Mouse (Mus musculus): ENCODE data around the gene Tbcel. TPM values are rescaled to one million over a fixed set of nuclear protein-coding genes. Genes with fewer than 3 reads are reported as not detected.

Gene Tbcel
- total and polyA plus RNA-seq, 3 experiments = 13.8 to 39.8 (median 20.4) TPM

DNA sequence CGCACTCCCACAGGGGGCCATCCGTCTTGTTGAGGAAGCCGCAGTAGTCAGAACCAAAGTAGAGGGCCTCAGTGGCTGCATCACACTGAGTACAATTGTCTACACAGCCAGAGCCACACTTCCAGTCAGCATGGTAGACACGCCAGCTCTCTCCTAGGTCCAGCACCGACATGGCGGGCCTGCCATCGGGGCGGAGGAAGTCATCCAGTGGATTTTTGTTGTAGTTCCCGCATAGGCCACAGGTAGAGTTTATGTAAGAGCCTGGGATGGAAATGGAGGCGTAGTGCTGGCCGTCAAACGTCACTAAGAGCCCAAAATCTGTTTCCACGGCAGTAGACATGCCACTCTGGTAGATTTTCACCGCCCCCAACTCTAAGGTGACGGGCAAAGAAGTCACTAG, 130.0 kb downstream of the Tbcel start:
- H3K4me1 ChIP-seq (ENCODE audit: control insufficient read depth in 1 of 2, insufficient read depth in 2 of 2, low read length in 2 of 2) = no peaks in the 10 kb centered on the region
- H3K9me3 ChIP-seq (replicated peaks; ENCODE audit: insufficient read depth, low read length) = no peaks in the 10 kb centered on the region
- no peak overlapping the region for H3K4me3 ChIP-seq (ENCODE audit: control insufficient read depth in 1 of 2, insufficient read depth in 1 of 2, low read depth in 2 of 2, low read length in 2 of 2)
- TF ChIP-seq GABPA (IDR thresholded peaks at IDR 0.05; ENCODE audit: low read depth, low read length) = no peak
- TF ChIP-seq SIN3A (IDR thresholded peaks at IDR 0.05; ENCODE audit: low read length) = no peak
- no peak for TF ChIP-seq USF2 (IDR thresholded peaks at IDR 0.05; ENCODE audit: borderline replicate concordance in 1 of 2, insufficient read depth in 1 of 2, low read depth in 1 of 2, low read length in 2 of 2)
- TF ChIP-seq MXI1 (IDR thresholded peaks at IDR 0.05; ENCODE audit: low read depth, low read length) = no peak
- no peak for TF ChIP-seq MYC (IDR thresholded peaks at IDR 0.05; ENCODE audit: low read depth, low read length)
- no peak for TF ChIP-seq MAZ (IDR thresholded peaks at IDR 0.05; ENCODE audit: low read depth, low read length)
- TF ChIP-seq CTCF (IDR thresholded peaks at IDR 0.05 in 2 of 3, conservative IDR thresholded peaks at IDR 0.05 in 1 of 3; ENCODE audit: control insufficient read depth in 1 of 3, insufficient read depth in 1 of 3, low read depth in 2 of 3, low read length in 3 of 3, poor library complexity in 1 of 3, severe bottlenecking in 1 of 3) = no peak
- TF ChIP-seq TCF12 (IDR thresholded peaks at IDR 0.05; ENCODE audit: low read depth, low read length) = no peak
- no peak for DNase-seq (ENCODE audit: low read depth, low spot score)
- H3K27ac ChIP-seq (ENCODE audit: control insufficient read depth, low read depth, low read length) = no peak overlapping the region
- no peaks in the 10 kb centered on the region for H3K36me3 ChIP-seq (ENCODE audit: control insufficient read depth in 1 of 2, insufficient read depth in 2 of 2, low read length in 2 of 2)
- no peak overlapping the region for H3K9ac ChIP-seq (ENCODE audit: control insufficient read depth, low read depth, low read length, poor library complexity, severe bottlenecking)
- no peaks in the 10 kb centered on the region for H3K79me2 ChIP-seq (ENCODE audit: control insufficient read depth, insufficient read depth, low read length, poor library complexity)
- no peaks in the 10 kb centered on the region for H3K27me3 ChIP-seq (ENCODE audit: control insufficient read depth in 1 of 2, insufficient read depth in 2 of 2, low read length in 2 of 2)

GRCm38 (mm10) chr9:42371670-42372368, 135.8 kb downstream of the Tbcel start:
- DNase-seq (ENCODE audit: low read depth, low spot score) = peak; percentile 34
- H3K27ac ChIP-seq (ENCODE audit: control insufficient read depth, low read depth, low read length) = no peak overlapping the region

More at GRCm38 (mm10) chr9:42371670-42372368, 135.8 kb downstream of the Tbcel start:
- H3K27me3 ChIP-seq (ENCODE audit: control insufficient read depth in 1 of 2, insufficient read depth in 2 of 2, low read length in 2 of 2) = no peaks in the 10 kb centered on the region
- H3K9me3 ChIP-seq (replicated peaks; ENCODE audit: insufficient read depth, low read length) = no peaks in the 10 kb centered on the region
- no peaks in the 10 kb centered on the region for H3K4me1 ChIP-seq (ENCODE audit: control insufficient read depth in 1 of 2, insufficient read depth in 2 of 2, low read length in 2 of 2)
- no peak overlapping the region for H3K4me3 ChIP-seq (ENCODE audit: control insufficient read depth in 1 of 2, insufficient read depth in 1 of 2, low read depth in 2 of 2, low read length in 2 of 2)
- H3K9ac ChIP-seq (ENCODE audit: control insufficient read depth, low read depth, low read length, poor library complexity, severe bottlenecking) = no peak overlapping the region
- H3K79me2 ChIP-seq (ENCODE audit: control insufficient read depth, insufficient read depth, low read length, poor library complexity) = no peaks in the 10 kb centered on the region
- TF ChIP-seq MEF2A (IDR thresholded peaks at IDR 0.05; ENCODE audit: extremely low read depth, insufficient replicate concordance, low read depth, low read length, poor library complexity, severe bottlenecking) (no peak), NRF1 (IDR thresholded peaks at IDR 0.05; ENCODE audit: insufficient read depth, low read depth, low read length, poor library complexity, severe bottlenecking) (no peak), MYB (IDR thresholded peaks at IDR 0.05; ENCODE audit: low read depth, low read length) (no peak), MXI1 (IDR thresholded peaks at IDR 0.05; ENCODE audit: low read depth, low read length) (no peak), TAL1 (IDR thresholded peaks at IDR 0.05; ENCODE audit: low read length) (no peak), MAZ (IDR thresholded peaks at IDR 0.05; ENCODE audit: low read depth, low read length) (no peak), MAX (IDR thresholded peaks at IDR 0.05; ENCODE audit: low read length) (no peak), ZMIZ1 (IDR thresholded peaks at IDR 0.05; ENCODE audit: low read depth, low read length) (no peak), POLR2AphosphoS2 (IDR thresholded peaks at IDR 0.05; ENCODE audit: low read length) (no peak), EP300 (IDR thresholded peaks at IDR 0.05; ENCODE audit: low read depth in 1 of 2, low read length in 2 of 2) (no peak), SIN3A (IDR thresholded peaks at IDR 0.05; ENCODE audit: low read length) (no peak), SMC3 (IDR thresholded peaks at IDR 0.05; ENCODE audit: low read depth, low read length) (no peak), GATA1 (IDR thresholded peaks at IDR 0.05; ENCODE audit: low read depth, low read length) (no peak)
- no peaks in the 10 kb centered on the region for H3K36me3 ChIP-seq (ENCODE audit: control insufficient read depth in 1 of 2, insufficient read depth in 2 of 2, low read length in 2 of 2)

Other genes with a start within 250 kb of the Tbcel start
- gene Sc5d, start 243.6 kb downstream of the Tbcel start, total RNA-seq (2012; rRNA removed) = 17.9 and 19.9 TPM in 2 replicates
- 10 to 100 TPM in 1 of 2 experiments, not detected in 1; 24.2 TPM for gene Sc5d, start 243.6 kb downstream of the Tbcel start, polyA plus RNA-seq (2012; ENCODE audit: insufficient read depth in 1 of 2, insufficient read length in 2 of 2, low read depth in 1 of 2, low replicate concordance in 2 of 2, missing spikeins in 1 of 2)
- not detected in 2 replicates for gene Tecta, start 107.9 kb downstream of the Tbcel start, total RNA-seq (2012; rRNA removed)
- gene Tecta, start 107.9 kb downstream of the Tbcel start, polyA plus RNA-seq (2012; ENCODE audit: insufficient read depth in 1 of 2, insufficient read length in 2 of 2, low read depth in 1 of 2, low replicate concordance in 2 of 2, missing spikeins in 1 of 2) = not detected

Measured in MEL (cell line).